Mouse (Mus musculus): Measurements from ENCODE around the gene Pigq.

- TF ChIP-seq FLI1 (IDR thresholded peaks at IDR 0.05; ENCODE audit: low read length) (no peak), GATA1 (IDR thresholded peaks at IDR 0.05; ENCODE audit: borderline replicate concordance, low read length) (no peak)
Measured at GRCm38 (mm10) chr17:25968176-25968575, 23.4 kb upstream of the Pigq start.

Measured in megakaryocyte, embryonic 14.5 days (primary cell).